Comparison of ENCODE assay signal across 20 mouse cellular contexts in genomic region chr8:34529452-34529851, GRCm38 (mm10).
A peak's percentile ranks its signal among the peaks of the same experiment; 100 is the strongest.
DNase-seq lines count a peak whose midpoint lies in the region; ATAC-seq and TF ChIP-seq lines count a peak whose summit lies in the region.
"Had no signal": no experiment of that assay in that cellular context is flagged by ENCODE, and none has a peak within 500 bp of the region (broad histone marks: within the 10 kb centered on the region; RNA-seq: fewer than 3 reads in every experiment).

No protein-coding gene starts in this region.

- H3K9ac ChIP-seq in hindbrain, postnatal 0 days (replicated peaks; ENCODE audit: low read length): no peak overlapping the region
- no peak overlapping the region for H3K9ac ChIP-seq in hindbrain, embryonic 13.5 days
- no peak overlapping the region for H3K9ac ChIP-seq in midbrain, embryonic 15.5 days
- H3K9ac ChIP-seq: limb, embryonic 15.5 days; liver, embryonic 15.5 days had no signal

- no peak overlapping the region for H3K27ac ChIP-seq in hindbrain, postnatal 0 days
- no peak overlapping the region for H3K27ac ChIP-seq in hindbrain, embryonic 13.5 days
- no peak overlapping the region for H3K27ac ChIP-seq in midbrain, embryonic 15.5 days
- H3K27ac ChIP-seq in midbrain, embryonic 10.5 days (replicated peaks): no peak overlapping the region
- peak overlapping the region; percentile 44 for H3K27ac ChIP-seq in macrophage
- no peak overlapping the region for H3K27ac ChIP-seq in kidney, adult 2 months (ENCODE audit: insufficient read depth, low read depth, low read length)
- H3K27ac ChIP-seq: embryonic facial prominence, embryonic 10.5 days; heart, adult 2 months; limb, embryonic 15.5 days; liver, embryonic 15.5 days had no signal

- H3K36me3 ChIP-seq in hindbrain, postnatal 0 days (ENCODE audit: insufficient read depth, low read length): no peaks in the 10 kb centered on the region
- no peaks in the 10 kb centered on the region for H3K36me3 ChIP-seq in hindbrain, embryonic 13.5 days
- no peaks in the 10 kb centered on the region for H3K36me3 ChIP-seq in midbrain, embryonic 15.5 days (replicated peaks)
- no peaks in the 10 kb centered on the region for H3K36me3 ChIP-seq in midbrain, embryonic 10.5 days
- H3K36me3 ChIP-seq in macrophage (ENCODE audit: inconsistent target): no peaks in the 10 kb centered on the region
- H3K36me3 ChIP-seq in kidney, adult 2 months (ENCODE audit: control insufficient read depth, insufficient read depth, low read length): no peaks in the 10 kb centered on the region
- H3K36me3 ChIP-seq: embryonic facial prominence, embryonic 10.5 days; limb, embryonic 15.5 days; liver, embryonic 15.5 days had no signal

- peak; percentile 37 for DNase-seq in hindbrain, postnatal 0 days (ENCODE audit: low spot score)
- no peak for DNase-seq in midbrain, embryonic 10.5 days (ENCODE audit: low spot score)
- DNase-seq in R1 (ENCODE audit: low read depth, low spot score): peak; percentile 28
- no peak for DNase-seq in kidney, adult 2 months
- DNase-seq in layer of hippocampus, postnatal 25 days (ENCODE audit: extremely low spot score in 1 of 2, low spot score in 1 of 2): no peak
- DNase-seq: B cell, adult 2 months; cerebellum, adult 9-10 months; gastrocnemius, postnatal 25 days; heart, adult 2 months; heart, postnatal 4 days; kidney, adult 9 months; kidney, postnatal 36 days; retina, postnatal 1 day had no signal

- no peaks in the 10 kb centered on the region for H3K27me3 ChIP-seq in hindbrain, postnatal 0 days (ENCODE audit: insufficient read depth, low read length)
- no peaks in the 10 kb centered on the region for H3K27me3 ChIP-seq in hindbrain, embryonic 13.5 days
- H3K27me3 ChIP-seq in midbrain, embryonic 15.5 days (replicated peaks): no peaks in the 10 kb centered on the region
- no peaks in the 10 kb centered on the region for H3K27me3 ChIP-seq in midbrain, embryonic 10.5 days (ENCODE audit: low read depth, poor library complexity, severe bottlenecking)
- no peaks in the 10 kb centered on the region for H3K27me3 ChIP-seq in kidney, adult 2 months (replicated peaks; ENCODE audit: control insufficient read depth, insufficient read depth, low read length)
- H3K27me3 ChIP-seq: limb, embryonic 15.5 days; liver, embryonic 15.5 days had no signal

- 76% methylated on average over 1 of the region's 1 CpGs for WGBS in hindbrain, postnatal 0 days
- WGBS in hindbrain, embryonic 13.5 days: 94% methylated on average over 1 of the region's 1 CpGs
- WGBS in midbrain, embryonic 15.5 days: 80% methylated on average over 1 of the region's 1 CpGs
- 90% methylated on average over 1 of the region's 1 CpGs for WGBS in midbrain, embryonic 10.5 days
- WGBS in macrophage (ENCODE audit: missing documents): 80% methylated on average over 1 of the region's 1 CpGs
- WGBS in kidney, adult 2 months: 90% methylated on average over 1 of the region's 1 CpGs

- H3K9me3 ChIP-seq in hindbrain, postnatal 0 days (ENCODE audit: low read length): no peaks in the 10 kb centered on the region
- H3K9me3 ChIP-seq in hindbrain, embryonic 13.5 days: no peaks in the 10 kb centered on the region
- no peaks in the 10 kb centered on the region for H3K9me3 ChIP-seq in midbrain, embryonic 15.5 days
- no peaks in the 10 kb centered on the region for H3K9me3 ChIP-seq in midbrain, embryonic 10.5 days (replicated peaks)
- H3K9me3 ChIP-seq: embryonic facial prominence, embryonic 10.5 days; limb, embryonic 15.5 days; liver, embryonic 15.5 days had no signal

- H3K4me2 ChIP-seq in hindbrain, postnatal 0 days (ENCODE audit: low read depth, low read length): no peak overlapping the region
- H3K4me2 ChIP-seq in hindbrain, embryonic 13.5 days: no peak overlapping the region
- H3K4me2 ChIP-seq in midbrain, embryonic 15.5 days: no peak overlapping the region
- H3K4me2 ChIP-seq: limb, embryonic 15.5 days; liver, embryonic 15.5 days had no signal

- no peak overlapping the region for H3K4me3 ChIP-seq in hindbrain, postnatal 0 days (ENCODE audit: low read length)
- H3K4me3 ChIP-seq in hindbrain, embryonic 13.5 days: no peak overlapping the region
- no peak overlapping the region for H3K4me3 ChIP-seq in midbrain, embryonic 15.5 days
- no peak overlapping the region for H3K4me3 ChIP-seq in midbrain, embryonic 10.5 days
- H3K4me3 ChIP-seq in macrophage (ENCODE audit: inconsistent target): no peak overlapping the region
- H3K4me3 ChIP-seq in kidney, adult 2 months (ENCODE audit: insufficient read depth, low read depth, low read length): no peak overlapping the region
- H3K4me3 ChIP-seq: embryonic facial prominence, embryonic 10.5 days; heart, adult 2 months; limb, embryonic 15.5 days; liver, embryonic 15.5 days had no signal

- peak; percentile 59 for ATAC-seq in hindbrain, postnatal 0 days
- ATAC-seq in hindbrain, embryonic 13.5 days (ENCODE audit: low FRiP score): no peak
- ATAC-seq in midbrain, embryonic 15.5 days (replicated peaks): peak; percentile 56; the same call in 1 of the 2 replicates
- ATAC-seq: inflammation-experienced regulatory T-cells, adult 6 months had no signal

- no peak for TF ChIP-seq CTCF in hindbrain, postnatal 0 days (IDR thresholded peaks at IDR 0.05; ENCODE audit: low read depth)
- TF ChIP-seq CTCF in kidney, adult 2 months (conservative IDR thresholded peaks at IDR 0.05; ENCODE audit: insufficient read depth, insufficient read length, low read depth, low read length): no peak

- no peak for TF ChIP-seq POLR2A in kidney, adult 2 months (IDR thresholded peaks at IDR 0.05; ENCODE audit: low read depth, low read length)

- no peaks in the 10 kb centered on the region for H3K79me2 ChIP-seq in macrophage (ENCODE audit: inconsistent target)

- H3K4me1 ChIP-seq in hindbrain, postnatal 0 days (ENCODE audit: insufficient read depth, low read length): no peaks in the 10 kb centered on the region
- no peaks in the 10 kb centered on the region for H3K4me1 ChIP-seq in hindbrain, embryonic 13.5 days (replicated peaks)
- H3K4me1 ChIP-seq in midbrain, embryonic 15.5 days: peaks cover 5% of the 10 kb centered on the region; the same call in 1 of the 2 replicates
- H3K4me1 ChIP-seq in midbrain, embryonic 10.5 days: peaks cover 5% of the 10 kb centered on the region; the same call in 1 of the 2 replicates
- H3K4me1 ChIP-seq in kidney, adult 2 months (ENCODE audit: control insufficient read depth, insufficient read depth, low read length): no peaks in the 10 kb centered on the region
- H3K4me1 ChIP-seq: embryonic facial prominence, embryonic 10.5 days; liver, embryonic 15.5 days had no signal

Comparison
In these comparisons a context has a peak if more than half of its experiments do, and no peak if none do; other contexts are left out.
1. DNase-seq: peak in hindbrain, postnatal 0 days (single experiment) and R1 (single experiment); none in midbrain, embryonic 10.5 days (single experiment), kidney, adult 2 months (single experiment) and layer of hippocampus, postnatal 25 days (0 of 2).